Mouse (Mus musculus) forebrain, embryonic 10.5 days (tissue): ENCODE measurements around the gene Olfr212. TPM values are rescaled to one million over a fixed set of nuclear protein-coding genes. Genes with fewer than 3 reads are reported as not detected.
"Not testable (repeated sequence)": the region's sequence is repeated elsewhere in the genome, so short reads cannot be mapped to it uniquely, and the experiment has no call there.

Source experiments
- DNase-seq: peaks from one replicate; pipeline ENCODE4 v3.0.0-alpha.2; 2017; ENCODE audit warnings: low spot score; ENCODE audit errors: extremely low spot score
- H3K27ac ChIP-seq: fragments of 300-500 bp; sonication (generic); 2 replicates; pipeline ENCODE4 v1.5.1; 2016; ENCODE audit warnings: mild to moderate bottlenecking
- H3K27me3 ChIP-seq: fragments of 300-500 bp; sonication (generic); 2 replicates; pipeline ENCODE4 v1.6.1; 2016; ENCODE audit warnings: mild to moderate bottlenecking; ENCODE audit not compliant: poor library complexity, severe bottlenecking
- H3K36me3 ChIP-seq: fragments of 300-500 bp; sonication (generic); replicated peaks from 2 replicates; pipeline ENCODE4 v1.6.1; 2016; ENCODE audit warnings: mild to moderate bottlenecking, moderate library complexity
- H3K4me1 ChIP-seq: fragments of 300-500 bp; sonication (generic); 2 replicates; pipeline ENCODE4 v1.6.1; 2016
- H3K4me3 ChIP-seq: fragments of 300-500 bp; sonication (generic); 2 replicates; pipeline ENCODE4 v1.5.1; 2016; ENCODE audit warnings: mild to moderate bottlenecking, moderate library complexity
- H3K9me3 ChIP-seq: fragments of 300-500 bp; sonication (generic); 2 replicates; pipeline ENCODE4 v1.6.1; 2016; ENCODE audit warnings: mild to moderate bottlenecking, moderate library complexity
- WGBS: fragments of 180-500 bp; shearing (Covaris S2); methylation state at CpG from one replicate; pipeline ENCODE4 v1.1.7; 2016; 5-methylcytosine and 5-hydroxymethylcytosine counted together
- polyA plus RNA-seq: library from polyadenylated mRNA; unstranded; fragments of >200 nt; fragmentation: Nextera tagmentation; extraction: Ambion mirVana; gene quantifications from 2 replicates; pipeline ENCODE4 v1.2.1, GENCODE M21; 2016

Gene Olfr212
- polyA plus RNA-seq, 1 experiment from 2014 or later: not detected

DNA sequence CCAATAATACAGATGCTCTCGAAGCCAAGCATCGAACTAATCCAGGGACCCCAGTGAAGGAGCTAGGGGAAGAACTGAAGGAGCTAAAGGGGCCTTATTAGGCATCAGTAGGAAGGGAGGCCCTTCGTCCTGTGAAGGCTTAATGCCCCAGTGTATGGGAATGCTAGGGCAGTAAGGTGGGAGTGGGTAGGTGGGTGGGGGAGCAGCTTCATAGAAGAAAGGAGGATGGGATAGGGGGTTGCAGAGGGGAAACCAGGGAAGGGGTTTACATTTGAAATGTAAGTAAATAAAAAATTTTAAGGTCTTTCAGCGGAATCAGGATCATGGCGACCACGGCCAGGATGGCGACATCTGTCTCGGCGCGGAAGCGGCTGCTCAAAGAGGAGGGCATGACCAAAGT, 44.5 kb downstream of the Olfr212 start, which contains the start of gene Gm5580:
TSS of gene Gm5580 (plus strand) at position 301 of the 400 bp plus-strand sequence.
- not testable (repeated sequence) for H3K4me3 ChIP-seq, H3K9me3 ChIP-seq, H3K36me3 ChIP-seq, H3K27ac ChIP-seq, DNase-seq, H3K4me1 ChIP-seq, H3K27me3 ChIP-seq
- WGBS: 96% methylated on average over 11 of the region's 11 CpGs

DNA sequence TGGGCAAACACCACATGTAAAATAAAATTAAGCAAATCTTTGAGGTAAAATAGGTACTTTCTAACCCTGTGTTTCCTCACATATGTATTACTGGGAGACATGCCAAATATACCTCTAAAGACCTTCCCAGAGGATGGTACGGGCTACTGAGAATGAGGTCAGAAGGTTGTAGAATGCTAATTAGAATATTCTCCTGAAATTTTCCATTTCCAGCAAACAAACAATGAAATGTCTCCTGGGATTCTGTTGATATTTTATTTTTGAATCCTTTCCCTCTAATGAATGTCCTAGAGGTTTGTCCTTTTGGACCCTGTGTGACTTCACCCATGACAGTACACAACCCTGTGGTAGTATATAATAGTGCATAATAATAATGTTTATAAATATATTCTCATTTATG, 47.6 kb downstream of the Olfr212 start, which contains the start of gene Olfr214:
TSS of gene Olfr214 (plus strand) at position 301 of the 400 bp plus-strand sequence.
- no peaks in the 10 kb centered on the region for H3K27me3 ChIP-seq
- no peak for DNase-seq
- WGBS: 85% methylated on average over 1 of the region's 1 CpGs
- H3K4me1 ChIP-seq: no peaks in the 10 kb centered on the region
- no peak within 1 kb of the TSS for H3K27ac ChIP-seq
- H3K4me3 ChIP-seq: no peak within 1 kb of the TSS
- no peaks in the 10 kb centered on the region for H3K9me3 ChIP-seq
- H3K36me3 ChIP-seq: no peaks in the 10 kb centered on the region

DNA sequence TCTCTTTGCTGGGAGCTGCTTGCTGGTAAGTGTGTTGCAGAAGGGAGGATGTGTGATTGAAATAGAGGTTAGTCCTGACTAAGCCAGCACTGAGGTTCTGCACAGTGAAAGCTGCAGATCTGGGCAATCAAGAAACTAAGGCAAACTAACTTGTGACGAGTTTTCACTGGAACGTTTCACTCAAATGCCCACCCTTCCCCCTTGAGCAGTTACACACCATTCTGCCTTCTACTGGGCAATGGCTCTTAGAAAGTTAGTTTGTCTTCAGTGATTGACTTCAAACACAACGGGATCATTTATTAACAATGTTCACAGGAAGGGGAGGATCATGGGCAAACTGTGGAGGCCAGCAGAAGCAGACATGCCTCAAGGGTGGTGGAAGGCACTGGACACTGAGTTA, 48.6 kb downstream of the Olfr212 start:
- Histone ChIP-seq H3K27ac (no peak overlapping the region), H3K27me3 (no peaks in the 10 kb centered on the region), H3K4me1 (no peaks in the 10 kb centered on the region), H3K36me3 (no peaks in the 10 kb centered on the region), H3K9me3 (no peaks in the 10 kb centered on the region), H3K4me3 (no peak overlapping the region)
- no peak for DNase-seq
- 70% methylated on average over 3 of the region's 3 CpGs for WGBS

Other genes starting within 250 kb of the Olfr212 start
- gene Zfand4, start 242.3 kb upstream of the Olfr212 start, polyA plus RNA-seq: 8.1 and 8.2 TPM in 2 replicates
- 25.3 TPM in 2 replicates for gene March8, start 168.5 kb upstream of the Olfr212 start, polyA plus RNA-seq
- gene Alox5, start 45.3 kb upstream of the Olfr212 start, polyA plus RNA-seq: 0.78 and 1.0 TPM in 2 replicates
- gene Olfr211, start 17.4 kb upstream of the Olfr212 start, polyA plus RNA-seq: not detected in 2 replicates
- not detected in 2 replicates for gene Olfr213, start 31.9 kb downstream of the Olfr212 start, polyA plus RNA-seq
- gene Gm5580, start 44.6 kb downstream of the Olfr212 start, polyA plus RNA-seq: 0.66 and 0.67 TPM in 2 replicates
- gene Olfr214, start 47.7 kb downstream of the Olfr212 start, polyA plus RNA-seq: not detected in 2 replicates
- not detected in 2 replicates for gene Olfr215, start 77.7 kb downstream of the Olfr212 start, polyA plus RNA-seq
- gene Zfp422, start 122.5 kb downstream of the Olfr212 start, polyA plus RNA-seq: 299 and 311 TPM in 2 replicates
- gene Depp1, start 144.1 kb downstream of the Olfr212 start, polyA plus RNA-seq: 5.4 and 6.7 TPM in 2 replicates
- gene Rassf4, start 167.4 kb downstream of the Olfr212 start, polyA plus RNA-seq: 12.1 and 15.2 TPM in 2 replicates
- gene Tmem72, start 210.4 kb downstream of the Olfr212 start, polyA plus RNA-seq: 0.05 TPM in 2 replicates